Mouse (Mus musculus) megakaryocyte-erythroid progenitor cell, adult 5-6 weeks (primary cell): ENCODE measurements at regions not wholly inside any gene's neighbourhood (a gene's known extent, or its start where the extent isn't known, plus 50 kb on each side); places are given as distances from the start of the nearest gene placed in this dataset.

Experiments
- ATAC-seq: replicated peaks from 2 replicates; pipeline ENCODE4 v1.8.0; 2016; ENCODE audit warnings: mild to moderate bottlenecking, inconsistent platforms; ENCODE audit not compliant: severe bottlenecking, poor library complexity, low FRiP score, low TSS enrichment

DNA sequence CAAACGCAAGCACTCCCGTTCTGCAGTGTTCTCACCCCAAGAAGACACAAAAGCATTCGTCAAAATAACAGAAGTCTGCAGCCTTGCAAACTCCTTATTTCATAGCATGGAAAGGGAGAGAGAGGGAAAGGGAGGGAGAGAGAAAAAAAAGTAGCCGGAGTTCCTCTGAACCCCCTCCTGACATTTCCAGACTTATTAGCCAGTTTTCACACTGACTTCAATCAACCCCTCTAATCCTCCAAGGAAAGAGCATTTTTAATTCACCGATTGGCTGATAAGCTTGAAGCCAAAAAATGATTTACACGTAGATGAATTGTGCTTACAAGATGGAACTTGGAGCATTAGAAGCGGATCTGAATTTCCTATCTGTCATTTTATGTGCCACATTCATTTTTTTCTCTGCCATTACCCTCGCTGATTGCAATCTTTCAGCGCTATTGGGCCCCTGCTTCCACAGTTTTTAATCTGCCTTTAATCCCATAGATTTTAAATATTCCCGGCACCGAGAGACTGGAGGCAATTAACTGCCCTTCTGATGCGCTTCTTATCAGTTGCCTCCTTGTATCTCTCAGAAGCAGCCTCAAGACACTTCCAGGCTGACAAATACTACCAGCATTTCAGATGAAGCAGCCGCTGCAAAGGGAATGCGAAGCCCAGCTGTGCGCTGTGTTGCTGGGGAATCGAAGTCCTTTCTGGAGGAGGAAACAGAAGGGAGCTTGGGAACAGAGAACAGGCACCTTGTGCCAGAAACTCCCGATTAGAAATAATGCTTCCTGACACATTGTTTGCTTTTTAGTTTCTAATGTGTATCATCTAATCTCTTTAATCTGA, 447.7 kb upstream of the 4930412O13Rik start:
- no peak for ATAC-seq

DNA sequence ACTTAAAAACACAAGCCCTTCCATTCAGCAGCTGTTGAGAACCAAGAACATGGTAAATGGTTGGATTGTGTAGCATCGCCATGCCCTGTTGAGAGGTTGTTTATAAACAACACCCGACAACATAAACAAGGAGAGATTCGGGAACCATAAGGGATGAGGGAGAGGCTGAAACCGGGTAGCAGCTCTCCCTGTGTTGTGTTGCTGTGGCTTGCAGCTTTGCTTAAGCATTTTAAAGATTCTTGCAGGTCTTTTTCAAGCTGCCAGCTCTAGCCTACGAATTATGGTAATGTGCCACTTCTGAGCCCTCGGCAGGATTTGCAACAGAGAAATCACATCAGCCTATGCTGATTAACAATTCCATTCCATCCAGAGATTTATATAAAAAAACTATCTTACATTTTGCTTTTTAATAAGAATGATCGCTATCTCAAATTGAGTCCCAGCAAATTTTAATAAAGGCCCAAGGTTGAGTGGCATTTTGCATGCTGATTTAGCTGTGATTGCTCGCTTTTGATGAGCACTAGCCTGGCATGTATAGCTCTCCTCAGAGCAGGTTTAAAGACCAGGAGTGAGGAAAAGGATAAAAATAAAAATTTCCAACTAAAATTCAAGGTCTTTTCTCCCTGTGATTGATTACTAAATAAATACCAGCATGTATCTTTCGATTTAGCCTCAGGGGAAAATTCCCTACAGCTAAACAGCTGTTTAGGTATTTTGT, 445.7 kb upstream of the 4930412O13Rik start:
- no peak for ATAC-seq

- ATAC-seq: no peak
These were observed 437.9 kb upstream of the 4930412O13Rik start for GRCm38 (mm10) chr2:9443103-9443502.

DNA sequence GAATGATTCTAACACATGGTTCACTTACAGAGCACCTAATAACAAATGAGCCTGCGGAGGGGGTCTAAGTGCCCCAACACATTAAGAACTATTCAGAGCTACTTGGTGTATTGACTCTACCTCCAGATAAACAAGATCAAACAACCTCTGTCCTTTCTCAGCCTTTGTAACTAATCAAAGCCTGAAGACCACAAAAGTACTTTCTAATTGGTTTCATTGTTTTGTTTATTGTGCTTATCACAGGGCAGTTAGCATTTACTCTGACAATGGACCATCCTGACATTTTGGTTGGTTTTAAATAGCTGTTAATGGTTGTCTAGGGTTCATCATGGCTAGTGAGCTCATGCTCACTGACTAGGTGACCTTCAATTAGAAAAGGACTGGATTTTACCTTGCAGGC, 435.2 kb upstream of the 4930412O13Rik start:
- ATAC-seq: no peak

DNA sequence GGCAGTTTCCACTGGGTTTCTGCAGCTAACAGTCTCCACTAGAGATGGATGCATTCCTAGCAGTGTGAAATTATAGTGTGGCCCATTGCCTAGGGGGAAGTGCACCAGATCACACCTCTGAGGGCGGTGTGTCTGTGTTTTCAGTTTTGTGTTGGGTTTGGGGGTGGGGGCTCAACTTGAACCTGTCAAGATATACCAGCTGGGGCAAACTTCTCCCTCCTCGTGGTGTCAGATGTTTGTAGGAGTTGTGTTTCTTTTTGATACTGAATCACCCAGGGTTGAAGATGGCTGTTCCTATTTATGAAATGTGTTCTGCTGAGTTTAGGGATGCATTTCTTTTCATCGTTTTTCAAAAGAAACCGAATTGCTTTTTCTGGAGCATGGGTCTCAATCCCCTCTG, 416.6 kb upstream of the 4930412O13Rik start:
- no peak for ATAC-seq

DNA sequence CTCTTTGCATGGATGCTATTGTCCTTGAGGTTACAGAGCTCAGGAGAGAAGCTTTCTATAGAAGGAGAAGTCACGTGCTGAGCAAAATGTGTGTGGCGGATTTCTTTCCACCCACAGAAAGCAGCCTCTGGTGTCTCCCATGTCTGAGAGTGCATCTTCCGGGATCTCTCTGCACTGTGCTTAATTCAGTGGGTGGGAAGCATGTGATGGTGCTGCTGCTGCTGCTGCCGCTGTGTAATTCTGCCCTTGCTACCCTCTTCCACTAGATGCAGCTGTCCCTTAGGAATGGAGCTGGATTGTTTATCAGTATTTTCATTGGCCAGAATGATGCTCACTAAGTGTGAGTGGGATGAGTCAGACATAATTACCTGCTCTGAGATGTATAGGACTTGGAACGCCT, 416.2 kb upstream of the 4930412O13Rik start:
- ATAC-seq: no peak

DNA sequence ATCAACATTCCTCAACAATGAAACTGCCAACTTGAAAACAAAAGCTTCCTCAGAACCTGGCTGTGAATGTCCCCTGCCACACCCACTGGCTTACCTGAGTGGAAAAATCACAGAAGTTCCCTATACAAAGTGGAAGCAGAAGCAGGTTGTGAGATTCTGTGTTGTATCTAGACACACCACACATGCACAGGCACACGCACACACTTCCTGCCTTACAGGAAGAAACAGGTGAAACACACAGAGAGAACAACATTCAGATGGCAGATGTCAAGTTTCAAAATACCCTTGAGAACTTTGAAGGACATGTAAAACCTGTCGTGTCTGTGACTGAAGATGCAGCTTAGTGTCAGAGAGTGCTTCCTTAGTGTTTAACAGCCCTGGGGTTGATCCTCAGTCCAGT, 413.5 kb upstream of the 4930412O13Rik start:
- ATAC-seq: no peak

- ATAC-seq: no peak
These were observed 412.4 kb upstream of the 4930412O13Rik start for GRCm38 (mm10) chr2:9468651-9469050.

DNA sequence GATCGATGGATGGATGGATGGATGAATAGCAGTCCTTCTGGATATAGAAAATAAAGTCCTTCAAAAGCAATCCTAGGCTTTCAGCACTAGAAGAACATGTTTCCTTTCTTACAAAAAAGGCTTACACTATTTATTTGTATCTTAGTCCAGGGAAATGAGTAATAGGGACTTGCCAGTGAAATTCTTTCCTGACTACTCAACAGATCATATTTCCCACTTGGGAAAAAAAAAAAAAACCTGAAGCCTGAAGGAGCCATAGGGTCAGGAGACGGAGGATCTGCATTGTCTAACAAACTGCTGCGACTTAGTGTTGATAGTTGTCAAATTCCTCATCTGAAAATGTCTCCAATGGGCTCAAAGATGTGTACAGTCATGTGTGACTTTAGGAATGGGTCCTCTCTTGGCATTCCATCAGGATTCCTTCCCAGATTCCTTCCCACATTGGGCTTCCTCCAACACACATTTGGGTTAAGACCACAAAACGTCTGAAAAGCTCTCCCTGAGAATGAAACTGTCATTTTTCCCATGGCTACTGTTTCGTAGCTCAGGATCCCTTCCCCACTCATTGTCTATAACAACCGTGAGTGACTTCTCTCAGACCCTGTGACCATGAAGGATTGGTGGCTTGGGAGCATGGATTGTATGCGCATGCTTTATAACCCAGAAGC, 399.2 kb upstream of the 4930412O13Rik start:
- ATAC-seq: no peak

DNA sequence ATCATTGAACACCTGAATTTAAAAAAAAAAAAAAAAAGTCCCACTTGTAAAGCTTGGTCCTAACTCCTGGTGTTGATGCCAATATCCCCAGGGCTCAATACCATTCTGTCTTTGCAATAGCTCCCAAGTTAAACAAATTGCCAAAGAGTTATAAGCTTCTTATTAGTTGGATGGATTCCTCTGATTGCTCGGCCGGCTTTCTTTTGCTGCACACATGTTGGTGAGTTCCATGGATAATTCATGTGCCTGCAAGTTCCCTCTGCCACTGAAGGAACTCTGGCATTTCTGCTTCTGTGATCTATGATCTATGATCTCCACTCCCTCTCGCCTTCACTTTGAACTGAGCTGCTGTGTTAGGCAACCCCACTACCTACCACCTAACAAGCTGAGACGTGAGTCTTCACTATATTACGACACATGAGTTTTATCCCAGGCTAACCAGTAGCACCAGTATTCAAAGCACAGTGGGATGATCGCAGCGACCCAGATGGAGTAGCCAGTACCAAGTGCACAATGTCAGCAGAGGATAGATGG, 393.6 kb upstream of the 4930412O13Rik start:
- no peak for ATAC-seq

DNA sequence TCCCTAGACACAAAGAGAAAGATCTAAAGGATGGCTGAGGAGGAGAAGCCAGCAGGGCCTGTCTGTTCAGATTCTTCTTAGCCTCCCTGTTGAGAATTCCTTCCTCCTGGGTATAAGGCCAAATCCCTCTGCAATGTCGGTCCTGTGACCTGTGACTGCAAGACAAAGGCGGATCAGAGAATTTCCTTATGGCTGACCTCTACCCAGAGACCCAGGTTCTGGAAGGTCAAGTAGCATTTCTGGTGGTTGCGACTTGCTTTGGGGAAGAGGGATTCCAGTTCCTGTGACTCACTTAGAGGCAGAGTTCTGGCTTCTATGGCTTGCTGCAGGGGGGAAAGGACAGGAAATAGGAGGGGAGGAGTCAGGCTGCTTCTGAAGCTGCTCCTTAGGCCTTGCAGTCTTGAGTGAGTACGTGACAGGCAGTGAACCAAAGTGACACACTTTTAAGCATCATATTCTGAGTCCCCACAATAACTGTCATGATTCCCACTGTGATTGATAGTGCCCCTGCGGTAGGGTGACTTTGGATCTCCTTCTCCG, 387.4 kb upstream of the 4930412O13Rik start:
- ATAC-seq: no peak

DNA sequence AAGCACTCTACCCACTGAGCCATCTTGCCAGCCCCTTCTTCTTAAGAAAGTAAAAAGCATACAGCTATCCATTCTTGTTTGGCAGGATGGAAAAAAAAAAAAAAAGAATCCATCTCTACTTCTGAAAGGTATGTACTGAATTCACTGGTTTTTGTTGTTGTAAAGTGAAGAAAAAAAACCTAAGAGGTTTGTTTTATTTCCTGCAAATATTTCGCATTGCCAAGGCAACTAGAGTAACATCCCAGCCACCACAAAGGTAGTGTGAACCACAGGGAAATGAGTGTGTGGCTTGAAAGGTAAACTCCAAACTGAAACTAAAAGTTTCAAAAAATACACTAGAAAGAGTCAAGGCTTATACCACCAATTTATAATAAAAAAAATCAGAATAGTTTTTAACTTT, 361.0 kb upstream of the 4930412O13Rik start:
- no peak for ATAC-seq

- no peak for ATAC-seq
These were observed 355.1 kb upstream of the 4930412O13Rik start for GRCm38 (mm10) chr2:9525910-9526309.

DNA sequence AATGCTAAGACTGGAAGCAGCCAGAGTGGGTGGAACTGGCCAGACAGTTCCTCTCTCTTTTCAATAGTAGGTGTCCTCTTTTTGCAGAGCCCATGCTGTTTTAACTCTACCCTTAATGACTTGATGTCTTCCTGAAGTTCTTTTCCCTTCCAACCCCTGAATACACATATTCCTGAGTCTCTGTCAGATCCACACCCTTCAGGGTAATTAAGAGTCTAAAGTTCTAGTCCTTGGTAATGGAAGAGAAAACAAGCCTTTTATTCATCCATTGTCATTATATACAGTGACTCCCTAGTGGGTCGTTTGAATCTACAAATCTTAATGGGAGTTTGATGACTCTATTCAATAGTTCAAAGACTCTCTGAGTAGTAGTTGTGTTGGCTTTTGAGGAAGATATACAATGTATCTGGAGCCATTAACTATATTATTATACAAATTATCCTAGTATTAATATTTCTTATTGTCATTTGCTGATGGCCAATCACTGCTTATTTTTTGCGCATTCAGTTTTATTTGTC, 345.9 kb upstream of the 4930412O13Rik start:
- ATAC-seq: no peak

- no peak for ATAC-seq
These were observed 333.1 kb upstream of the 4930412O13Rik start for GRCm38 (mm10) chr2:9547771-9548590.

DNA sequence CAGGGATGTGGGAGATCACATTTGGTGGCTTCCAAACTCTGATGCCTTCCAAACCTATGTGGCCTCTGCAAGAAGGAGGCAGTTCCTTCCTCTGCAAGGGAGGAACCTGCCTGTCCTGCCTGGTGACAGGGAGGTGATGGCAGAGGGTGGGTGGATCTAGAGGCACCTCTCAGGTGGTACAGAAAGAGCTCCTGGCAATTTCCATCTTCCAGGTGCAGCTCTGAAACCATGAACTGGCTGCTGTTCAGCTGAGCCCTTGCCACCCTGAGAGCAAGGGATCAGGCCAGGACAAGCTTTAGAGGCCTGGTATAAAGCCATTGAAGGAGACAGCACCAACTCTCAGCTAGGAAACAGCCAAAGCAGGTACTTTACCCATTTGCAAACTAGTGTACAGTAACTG, 327.7 kb upstream of the 4930412O13Rik start:
- ATAC-seq: no peak

DNA sequence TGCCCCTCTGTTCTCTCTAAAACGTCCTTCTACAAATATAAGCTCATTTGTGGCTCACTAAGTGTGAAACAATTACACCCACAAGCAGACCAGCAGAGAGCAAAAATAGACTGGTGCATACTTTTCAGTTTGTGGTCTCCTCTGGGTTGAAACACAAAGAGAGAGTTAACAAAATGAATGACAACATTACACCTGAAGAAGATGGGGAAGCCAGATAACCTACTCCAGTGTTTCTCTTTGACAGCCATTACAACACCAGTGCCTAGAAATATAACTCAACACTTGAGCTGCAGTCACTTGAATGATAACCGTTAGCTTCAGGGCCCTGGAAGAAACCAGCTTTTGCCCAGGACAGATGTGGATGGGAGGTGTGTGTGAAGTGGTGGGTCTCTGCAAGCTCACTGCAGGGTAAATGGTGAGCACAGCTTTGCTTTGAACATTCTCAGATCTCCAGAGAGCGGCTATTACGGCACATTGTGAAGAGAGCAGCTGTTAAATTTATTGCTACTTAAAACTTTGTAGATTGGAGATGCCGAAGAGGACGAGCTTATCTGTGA, 316.5 kb upstream of the 4930412O13Rik start:
- no peak for ATAC-seq

DNA sequence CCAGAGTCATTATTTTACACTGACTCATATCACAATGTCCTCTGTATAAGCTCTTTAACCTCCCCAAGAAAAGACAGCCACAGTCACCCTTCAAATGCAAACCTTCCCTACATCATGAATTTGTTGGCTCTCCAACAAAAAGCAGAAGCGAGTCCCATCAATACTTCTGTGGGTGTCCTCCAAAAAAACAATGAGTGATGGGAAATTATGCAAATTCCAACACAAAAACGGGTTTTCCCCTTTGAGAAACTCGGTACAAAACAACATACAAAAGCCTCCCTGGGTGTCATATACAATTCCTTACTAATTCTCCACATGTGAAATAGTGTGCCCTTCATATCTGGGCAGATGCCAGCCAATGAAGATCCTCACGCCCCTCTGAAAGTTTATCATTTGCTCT, 311.8 kb upstream of the 4930412O13Rik start:
- no peak for ATAC-seq

- no peak for ATAC-seq
These were observed 306.9 kb upstream of the 4930412O13Rik start for GRCm38 (mm10) chr2:9574196-9574595.
